Mouse (Mus musculus) thymus, postnatal 10 days (tissue): ENCODE data around the gene Zfyve28.

ENCODE experiments used
- DNase-seq, 2 experiments: peaks; one replicate each; pipeline ENCODE4 v3.0.0; 2021; ENCODE audit warnings: low spot score in 2 of 2

The Zfyve28 gene

GRCm38 (mm10) chr5:34205788-34206187, 82.5 kb downstream of the Zfyve28 start:
- DNase-seq = no peak

GRCm38 (mm10) chr5:34204911-34205310, 83.3 kb downstream of the Zfyve28 start:
- DNase-seq = no peak

- no peak for DNase-seq
Observed at GRCm38 (mm10) chr5:34202006-34202405, 86.2 kb downstream of the Zfyve28 start.

GRCm38 (mm10) chr5:34201396-34201795, 86.9 kb downstream of the Zfyve28 start:
- no peak for DNase-seq

- no peak for DNase-seq
Observed at GRCm38 (mm10) chr5:34198615-34199014, 89.6 kb downstream of the Zfyve28 start.

- DNase-seq = no peak
Observed at GRCm38 (mm10) chr5:34197243-34197642, 91.0 kb downstream of the Zfyve28 start.

- peak; percentile 82 to 91 for DNase-seq
Observed at GRCm38 (mm10) chr5:34196423-34196822, 91.8 kb downstream of the Zfyve28 start.

- DNase-seq = no peak
Observed at GRCm38 (mm10) chr5:34195786-34196185, 92.5 kb downstream of the Zfyve28 start.

- no peak for DNase-seq
Observed at GRCm38 (mm10) chr5:34194975-34195662, 93.1 kb downstream of the Zfyve28 start.

GRCm38 (mm10) chr5:34194426-34194825, 93.8 kb downstream of the Zfyve28 start:
- no peak for DNase-seq

GRCm38 (mm10) chr5:34191843-34192242, 96.4 kb downstream of the Zfyve28 start:
- no peak for DNase-seq

GRCm38 (mm10) chr5:34191021-34191420, 97.2 kb downstream of the Zfyve28 start:
- no peak for DNase-seq

- no peak for DNase-seq
Observed at GRCm38 (mm10) chr5:34189521-34189920, 98.7 kb downstream of the Zfyve28 start.

- DNase-seq = no peak
Observed at GRCm38 (mm10) chr5:34188856-34189255, 99.4 kb downstream of the Zfyve28 start.

GRCm38 (mm10) chr5:34187601-34188316, 100.5 kb downstream of the Zfyve28 start, which contains the start of gene Mxd4:
TSS of gene Mxd4 (minus strand) at chr5:34187720.
- peak; percentile 97 to 99 for DNase-seq

GRCm38 (mm10) chr5:34186961-34187391, 101.3 kb downstream of the Zfyve28 start:
- DNase-seq = peak in 1 of 2 experiments; percentile 35

GRCm38 (mm10) chr5:34186391-34186790, 101.9 kb downstream of the Zfyve28 start:
- no peak for DNase-seq

GRCm38 (mm10) chr5:34185791-34186190, 102.5 kb downstream of the Zfyve28 start:
- DNase-seq = no peak

- DNase-seq = peak in 1 of 2 experiments; percentile 2
Observed at GRCm38 (mm10) chr5:34185051-34185580, 103.1 kb downstream of the Zfyve28 start.

GRCm38 (mm10) chr5:34183976-34184375, 104.3 kb downstream of the Zfyve28 start:
- DNase-seq = no peak

- DNase-seq = peak in 1 of 2 experiments; percentile 2
Observed at GRCm38 (mm10) chr5:34183156-34183880, 104.9 kb downstream of the Zfyve28 start.

GRCm38 (mm10) chr5:34182486-34182885, 105.8 kb downstream of the Zfyve28 start:
- DNase-seq = no peak
